Mouse (Mus musculus) spleen, embryonic (tissue): ENCODE results near the gene Prkg1.

Experiments
- CTCF ChIA-PET: fragments of 350-600 bp; sonication (Branson Sonifier 250); formaldehyde crosslinking; loops from one replicate; lab custom pipeline; 2022; lab: Charles Lee

Gene Prkg1

DNA sequence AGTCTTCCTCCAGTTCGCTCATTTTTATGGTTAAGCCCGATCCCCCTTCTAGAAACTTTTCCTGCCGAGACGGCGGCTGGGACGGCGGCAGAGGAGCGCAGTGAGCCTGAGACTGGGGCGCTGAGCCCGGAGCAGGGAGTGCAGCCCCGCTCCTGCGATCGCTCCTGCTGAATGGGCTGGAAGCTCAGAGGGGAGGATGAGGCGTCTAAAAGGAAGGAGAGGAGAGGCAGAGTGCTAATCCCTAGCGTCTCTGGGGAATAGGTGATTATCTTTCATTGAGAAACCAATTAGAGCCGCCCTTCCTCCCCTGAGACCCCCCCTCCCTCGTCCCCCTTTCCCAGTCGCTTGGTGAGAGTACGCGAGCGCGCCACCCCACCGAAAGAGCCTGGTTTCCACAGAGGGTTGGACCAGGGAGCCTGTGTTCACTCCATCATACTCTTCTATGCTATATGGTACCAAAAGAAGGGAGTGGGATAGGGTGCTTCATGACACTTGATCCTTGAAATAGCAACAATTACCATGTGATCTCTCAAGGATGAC is at the start of gene Prkg1:
Gene Prkg1, minus strand, starts transcription at position 233 of the 540 bp plus-strand sequence.
- CTCF ChIA-PET = no interaction called here

GRCm38 (mm10) chr19:31813087-31813486 is 48.3 kb upstream of the Prkg1 start:
- CTCF ChIA-PET = interaction anchor here (0.6 kb wide), 1 partner anchor 1345 kb away, joined by 4 read pairs; no protein-coding TSS in a partner anchor

DNA sequence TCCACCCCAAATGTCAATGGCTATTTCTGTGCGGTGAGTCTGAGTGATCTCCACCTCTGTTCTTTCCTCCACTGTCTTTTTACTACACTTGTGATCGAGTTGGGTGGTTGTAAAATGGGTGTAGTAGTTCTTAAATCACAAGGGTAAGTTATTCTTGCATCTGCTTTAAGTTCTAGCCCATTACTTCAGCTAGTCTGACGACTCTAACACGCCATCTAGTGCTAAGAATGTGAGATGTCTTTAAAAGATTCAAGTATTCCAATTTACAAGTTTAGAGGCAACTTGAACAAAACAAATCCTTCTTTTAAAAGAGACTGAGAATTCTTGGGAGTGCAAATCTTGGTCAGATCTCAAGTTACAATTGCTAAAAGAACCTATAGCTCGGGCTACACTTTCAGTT is 46.5 kb upstream of the Prkg1 start:
- CTCF ChIA-PET = no interaction called here

DNA sequence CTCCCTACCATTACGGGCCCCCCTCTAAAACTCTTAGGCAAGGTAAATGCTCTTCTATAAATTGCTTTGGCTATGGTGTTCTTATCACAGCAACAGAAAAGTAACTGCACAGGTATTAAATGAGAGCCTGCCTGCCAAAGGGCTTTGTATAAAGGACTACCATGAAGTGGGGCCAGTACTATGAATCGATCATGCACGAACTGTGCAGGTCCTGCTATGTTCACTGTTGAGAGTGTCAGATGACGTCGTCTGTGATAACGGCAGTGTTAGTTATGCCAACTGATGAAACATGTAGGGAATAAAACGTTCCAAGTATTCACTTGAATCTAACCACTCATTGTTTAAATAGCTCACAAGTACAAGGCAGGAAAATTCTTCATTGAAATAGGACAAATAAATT is 40.6 kb upstream of the Prkg1 start:
- CTCF ChIA-PET = no interaction called here

GRCm38 (mm10) chr19:31795485-31796046 is 30.7 kb upstream of the Prkg1 start:
- CTCF ChIA-PET = no interaction called here

- CTCF ChIA-PET = no interaction called here
Measured at GRCm38 (mm10) chr19:31791724-31792123, 26.9 kb upstream of the Prkg1 start.

GRCm38 (mm10) chr19:31781521-31782018 is 16.7 kb upstream of the Prkg1 start:
- CTCF ChIA-PET = no interaction called here

DNA sequence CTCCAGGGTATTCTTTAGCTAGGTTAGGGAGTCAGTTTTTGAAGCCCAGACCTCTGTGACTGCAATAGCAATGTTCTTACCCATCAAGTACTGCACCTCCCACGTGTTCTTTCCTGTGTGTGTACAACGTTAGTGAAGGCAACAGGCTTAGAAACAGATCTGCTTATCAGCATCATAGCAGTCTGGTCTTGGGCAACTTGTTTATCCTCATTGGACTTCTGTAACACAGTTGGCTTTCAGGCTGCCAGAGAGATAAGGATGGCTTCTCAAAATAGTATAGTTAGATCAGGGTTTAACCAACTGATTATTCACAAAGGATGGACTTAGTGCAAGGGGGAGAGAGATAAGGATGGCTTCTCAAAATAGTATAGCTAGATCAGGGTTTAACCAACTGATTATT is 16.2 kb upstream of the Prkg1 start:
- CTCF ChIA-PET = no interaction called here

DNA sequence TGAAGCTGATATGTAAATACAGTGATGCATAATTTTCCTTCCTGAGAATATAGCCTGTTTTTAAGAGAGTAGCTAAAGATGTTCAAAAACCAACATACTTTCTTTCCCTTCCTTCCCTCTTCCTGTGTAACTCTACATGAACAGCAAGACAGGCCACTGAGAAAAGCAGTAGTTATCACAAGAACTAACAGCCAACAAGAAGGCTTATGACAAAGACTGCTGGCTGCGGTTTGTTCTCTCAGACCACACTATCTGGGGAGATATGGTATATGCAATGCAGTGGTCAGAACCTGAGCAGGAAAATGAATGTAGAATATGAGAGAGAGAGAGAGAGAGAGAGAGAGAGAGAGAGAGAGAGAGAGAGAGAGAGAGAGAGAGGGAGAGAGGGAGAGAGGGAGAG is 15.4 kb upstream of the Prkg1 start:
- CTCF ChIA-PET = no interaction called here

DNA sequence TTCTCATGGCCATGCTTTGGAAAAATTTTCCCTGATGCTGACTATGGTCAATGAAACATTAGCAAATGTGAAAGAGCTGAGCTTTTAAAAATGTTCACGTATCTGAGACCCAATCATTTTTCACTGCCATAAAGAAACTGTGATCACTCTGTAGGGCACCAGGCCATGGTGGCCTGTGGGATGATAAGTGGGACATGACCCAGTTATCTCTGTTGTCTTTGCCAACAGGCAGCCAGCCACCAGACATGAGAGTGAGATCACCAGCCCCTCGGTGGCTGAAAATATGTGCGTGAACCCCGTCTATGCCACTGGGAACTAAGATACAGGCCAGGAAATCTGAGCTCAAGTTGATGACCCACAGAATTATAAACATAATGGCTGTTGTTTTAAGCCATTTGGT is 14.2 kb upstream of the Prkg1 start:
- CTCF ChIA-PET = no interaction called here

DNA sequence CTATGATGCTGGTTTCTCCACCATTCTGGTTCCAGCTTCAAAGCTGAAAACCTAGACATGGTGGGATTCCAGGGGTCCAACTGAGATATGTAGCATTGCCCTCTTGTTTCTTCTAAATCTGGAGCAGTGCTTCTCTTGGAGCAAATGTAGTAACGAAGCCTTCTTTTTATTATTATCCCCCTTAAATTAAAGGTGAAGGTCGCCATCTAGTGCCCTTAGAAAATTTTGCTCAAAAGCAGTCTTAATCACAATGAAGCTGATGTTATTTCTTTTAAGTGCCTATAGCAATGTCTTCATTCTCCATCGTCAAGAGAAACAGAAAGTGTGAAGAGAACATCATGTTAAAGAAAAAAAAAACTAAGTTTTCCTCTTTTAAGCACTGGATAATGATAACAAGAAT is 2.2 kb upstream of the Prkg1 start:
- CTCF ChIA-PET = no interaction called here

- CTCF ChIA-PET = no interaction called here
Measured at GRCm38 (mm10) chr19:31765451-31765850, 618 bp upstream of the Prkg1 start.

DNA sequence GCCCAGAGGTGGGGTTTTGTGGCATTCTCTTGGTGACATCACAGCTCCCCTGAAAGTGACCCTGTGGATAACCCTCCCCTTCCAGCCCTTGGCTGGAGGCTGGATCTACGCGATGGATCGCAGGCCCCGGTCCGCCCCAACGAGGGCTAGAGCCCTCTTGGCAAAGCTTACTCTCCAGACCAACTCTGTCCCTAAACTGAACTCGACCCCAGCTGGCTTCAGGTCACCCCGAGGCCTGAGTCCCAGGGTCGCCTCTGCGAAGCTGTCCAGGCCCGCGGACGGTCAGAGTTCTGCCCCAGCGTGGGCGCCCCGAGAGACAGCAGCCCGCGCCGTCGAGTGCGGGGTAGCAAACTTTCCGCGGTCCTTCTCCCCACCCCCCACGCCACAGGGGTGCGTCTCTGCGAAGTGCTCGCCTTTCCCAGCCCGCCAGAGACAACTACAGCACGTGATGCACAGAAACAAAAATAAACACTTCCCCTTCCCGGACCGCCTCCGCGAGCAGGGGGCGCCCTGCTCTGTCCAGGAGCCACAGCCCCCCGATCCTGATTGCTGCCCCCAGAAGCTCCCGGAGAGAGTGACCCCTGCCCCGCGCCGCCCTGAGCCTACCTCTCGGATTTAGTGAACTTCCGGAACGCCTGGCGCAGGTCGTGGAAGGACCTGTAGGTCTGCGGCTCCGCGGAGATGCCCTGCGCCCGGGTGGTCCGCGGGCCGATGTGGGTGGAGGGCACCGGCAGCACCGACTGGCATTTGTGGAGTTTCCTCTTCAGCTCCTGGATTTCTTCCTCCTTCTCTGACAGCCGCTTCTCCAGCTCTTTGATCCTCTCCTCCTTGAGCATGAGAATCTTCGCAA is 657 bp downstream of the Prkg1 start:
- CTCF ChIA-PET = no interaction called here

GRCm38 (mm10) chr19:31763246-31763821 is 1.5 kb downstream of the Prkg1 start:
- CTCF ChIA-PET = interaction anchor here (0.6 kb wide), 1 partner anchor 16 kb away, joined by 5 read pairs; no protein-coding TSS in a partner anchor

GRCm38 (mm10) chr19:31762411-31763245 is 2.2 kb downstream of the Prkg1 start:
- CTCF ChIA-PET = no interaction called here

- CTCF ChIA-PET = interaction anchor here (0.6 kb wide), 1 partner anchor 930 kb away, joined by 3 read pairs; no protein-coding TSS in a partner anchor
Measured at GRCm38 (mm10) chr19:31759855-31760254, 5.0 kb downstream of the Prkg1 start.

- CTCF ChIA-PET = interaction anchor here (0.6 to 0.8 kb wide), 3 partner anchors 113 to 1776 kb away, joined by 3 to 17 read pairs (median 11); no protein-coding TSS in a partner anchor
Measured at GRCm38 (mm10) chr19:31755929-31756792, 8.7 kb downstream of the Prkg1 start.

- CTCF ChIA-PET = interaction anchor here (0.7 kb wide), 1 partner anchor 309 kb away, joined by 5 read pairs; no protein-coding TSS in a partner anchor
Measured at GRCm38 (mm10) chr19:31754642-31755287, 10.1 kb downstream of the Prkg1 start.

DNA sequence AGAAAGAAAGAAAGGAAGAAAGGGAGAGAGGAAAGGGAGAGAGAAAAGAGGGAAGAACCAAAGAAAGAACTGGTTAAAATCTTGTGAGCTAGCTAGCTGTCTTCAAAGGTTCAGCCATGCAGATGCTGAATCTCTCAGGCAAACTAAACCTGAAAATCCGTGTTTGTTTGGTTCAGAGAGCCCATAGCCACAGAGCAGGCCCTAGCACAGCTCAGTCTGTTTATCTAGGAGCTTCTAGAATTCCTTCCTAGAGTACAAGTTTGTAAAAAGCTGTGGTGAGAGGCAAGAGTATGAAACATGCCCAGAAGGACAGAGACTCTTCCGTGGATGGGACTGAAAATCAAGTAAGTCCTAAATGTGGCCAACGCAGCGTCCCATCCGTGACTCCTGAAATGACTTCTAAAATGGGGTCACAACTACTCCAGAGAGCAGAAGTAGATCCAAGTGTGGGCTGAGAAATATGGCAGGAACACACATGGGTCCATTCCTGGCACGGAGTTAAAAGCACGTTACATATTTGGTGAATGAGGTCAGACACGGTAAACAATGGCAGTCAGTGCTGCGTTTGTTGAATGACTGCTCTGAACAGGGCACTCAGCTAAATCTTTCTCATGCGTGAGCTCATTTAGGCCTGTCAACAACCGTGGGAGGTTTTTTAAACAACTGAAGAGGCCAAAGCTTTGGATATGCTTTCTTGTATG is 13.7 kb downstream of the Prkg1 start:
- CTCF ChIA-PET = no interaction called here
